Mouse (Mus musculus) G1E (cell line): Measurements from ENCODE around the gene E2f4. TPM values are rescaled to one million over a fixed set of nuclear protein-coding genes. Genes with fewer than 3 reads are reported as not detected.

Experiments used
- ATAC-seq: 2 replicates; pipeline ENCODE4 v1.8.0; 2016; ENCODE audit warnings: mild to moderate bottlenecking; ENCODE audit not compliant: insufficient number of reproducible peaks, poor library complexity, low FRiP score, severe bottlenecking; ENCODE audit errors: extremely low read depth
- DNase-seq: peaks from one replicate; pipeline ENCODE4 v3.0.0; 2012; ENCODE audit warnings: low spot score
- H3K27me3 ChIP-seq: 2 replicates; pipeline ENCODE4 v1.6.1; 2012; ENCODE audit warnings: mild to moderate bottlenecking, low read length, inconsistent platforms; ENCODE audit not compliant: insufficient read depth
- H3K36me3 ChIP-seq: replicated peaks from 2 replicates; pipeline ENCODE3; 2012; ENCODE audit warnings: mild to moderate bottlenecking, inconsistent platforms
- H3K4me1 ChIP-seq: 2 replicates; pipeline ENCODE4 v1.6.1; 2012; ENCODE audit warnings: low read depth, low read length, inconsistent platforms, mixed read lengths; ENCODE audit not compliant: insufficient read depth
- H3K4me3 ChIP-seq: 2 replicates; pipeline ENCODE4 v1.5.1; 2012; ENCODE audit warnings: low read depth, mild to moderate bottlenecking, inconsistent platforms, low read length, moderate library complexity, mixed read lengths
- H3K9me3 ChIP-seq: replicated peaks from 2 replicates; pipeline ENCODE4 v1.6.1; 2012; ENCODE audit warnings: inconsistent platforms
- CTCF ChIP-seq: IDR thresholded peaks from 2 replicates; pipeline ENCODE4 v1.5.1; 2012; ENCODE audit warnings: low read depth, low read length, inconsistent platforms, mixed read lengths
- GATA1 ChIP-seq: IDR thresholded peaks from 2 replicates; pipeline ENCODE4 v1.6.1; 2012; ENCODE audit warnings: borderline replicate concordance, low read length, inconsistent platforms, mixed read lengths
- GATA2 ChIP-seq: IDR thresholded peaks from 2 replicates; pipeline ENCODE4 v1.6.1; 2012; ENCODE audit warnings: low read depth, low read length, inconsistent platforms, borderline replicate concordance
- POLR2AphosphoS5 ChIP-seq: IDR thresholded peaks from 2 replicates; pipeline ENCODE4 v1.6.1; 2012; ENCODE audit warnings: low read depth, low read length, inconsistent platforms; ENCODE audit not compliant: insufficient replicate concordance
- TAL1 ChIP-seq: conservative IDR thresholded peaks from 2 replicates; pipeline ENCODE4 v1.6.1; 2012; ENCODE audit warnings: low read depth, low read length, inconsistent platforms, mixed read lengths
- polyA plus RNA-seq: library from polyadenylated mRNA; stranded (reverse); fragments of >175 nt; gene quantifications from 2 replicates; pipeline ENCODE4 v1.2.3, GENCODE M21; 2012
- total RNA-seq, 2 experiments: library from RNA; stranded (forward) in 1 of 2; stranded (reverse) in 1 of 2; fragments of 200-1000 nt in 1 of 2; fragments of >200 nt in 1 of 2; fragmentation: Nextera tagmentation in 1 of 2; gene quantifications; 2 replicates each; pipeline ENCODE4 v1.2.3; 2014 to 2017

The E2f4 gene
- total and polyA plus RNA-seq, 3 experiments = 42.5 to 274 (median 79.2) TPM

- Histone ChIP-seq H3K4me1 (peaks cover 14% of the 10 kb centered on the region), H3K27me3 (peaks cover 71% of the 10 kb centered on the region), H3K4me3 (no peak overlapping the region), H3K9me3 (no peaks in the 10 kb centered on the region), H3K36me3 (no peaks in the 10 kb centered on the region)
- ATAC-seq (no peak), DNase-seq (no peak)
- no peak for TF ChIP-seq TAL1
- no peak for TF ChIP-seq CTCF
- TF ChIP-seq GATA1 = no peak
- TF ChIP-seq GATA2 = no peak
- TF ChIP-seq POLR2AphosphoS5 = no peak
These were observed 56.2 kb downstream of the E2f4 start for GRCm38 (mm10) chr8:105353583-105354135.

GRCm38 (mm10) chr8:105354549-105354948 lies 57.1 kb downstream of the E2f4 start:
- ATAC-seq (no peak), DNase-seq (no peak)
- Histone ChIP-seq H3K4me1 (peaks cover 5% of the 10 kb centered on the region), H3K36me3 (no peaks in the 10 kb centered on the region), H3K9me3 (no peaks in the 10 kb centered on the region), H3K27me3 (peaks cover 69% of the 10 kb centered on the region), H3K4me3 (no peak overlapping the region)
- TF ChIP-seq CTCF (no peak), GATA2 (no peak), TAL1 (no peak), GATA1 (no peak), POLR2AphosphoS5 (no peak)

Other genes starting within 250 kb of the E2f4 start
Only the 20 nearest of the 23 such genes appear.
- not detected in 2 replicates for gene Ces4a, start 165.9 kb upstream of the E2f4 start, total RNA-seq (2014; fragmentation: Nextera tagmentation)
- gene Ces4a, start 165.9 kb upstream of the E2f4 start, total RNA-seq (2017) = not detected in 2 replicates
- not detected in 2 replicates for gene Ces4a, start 165.9 kb upstream of the E2f4 start, polyA plus RNA-seq
- 81.9 and 84.2 TPM in 2 replicates for gene Cbfb, start 127.0 kb upstream of the E2f4 start, total RNA-seq (2014; fragmentation: Nextera tagmentation)
- 175 and 182 TPM in 2 replicates for gene Cbfb, start 127.0 kb upstream of the E2f4 start, total RNA-seq (2017)
- 31.4 and 33.5 TPM in 2 replicates for gene Cbfb, start 127.0 kb upstream of the E2f4 start, polyA plus RNA-seq
- 35.2 and 37.5 TPM in 2 replicates for gene D230025D16Rik, start 72.5 kb upstream of the E2f4 start, total RNA-seq (2014; fragmentation: Nextera tagmentation)
- 27.2 and 28.8 TPM in 2 replicates for gene D230025D16Rik, start 72.5 kb upstream of the E2f4 start, total RNA-seq (2017)
- gene D230025D16Rik, start 72.5 kb upstream of the E2f4 start, polyA plus RNA-seq = 4.0 and 5.0 TPM in 2 replicates
- 4.8 and 5.9 TPM in 2 replicates for gene B3gnt9, start 42.5 kb upstream of the E2f4 start, total RNA-seq (2014; fragmentation: Nextera tagmentation)
- 6.2 and 7.4 TPM in 2 replicates for gene B3gnt9, start 42.5 kb upstream of the E2f4 start, total RNA-seq (2017)
- 4.4 and 7.0 TPM in 2 replicates for gene B3gnt9, start 42.5 kb upstream of the E2f4 start, polyA plus RNA-seq
- 12.5 and 14.2 TPM in 2 replicates for gene Tradd, start 33.1 kb upstream of the E2f4 start, total RNA-seq (2014; fragmentation: Nextera tagmentation)
- gene Tradd, start 33.1 kb upstream of the E2f4 start, total RNA-seq (2017) = 20.8 and 23.4 TPM in 2 replicates
- gene Tradd, start 33.1 kb upstream of the E2f4 start, polyA plus RNA-seq = 27.9 and 30.0 TPM in 2 replicates
- gene Fbxl8, start 33.0 kb upstream of the E2f4 start, total RNA-seq (2014; fragmentation: Nextera tagmentation) = 6.8 and 8.0 TPM in 2 replicates
- gene Fbxl8, start 33.0 kb upstream of the E2f4 start, total RNA-seq (2017) = 6.0 and 6.9 TPM in 2 replicates
- gene Fbxl8, start 33.0 kb upstream of the E2f4 start, polyA plus RNA-seq = 8.9 and 9.6 TPM in 2 replicates
- 0.49 and 0.68 TPM in 2 replicates for gene Hsf4, start 27.9 kb upstream of the E2f4 start, total RNA-seq (2014; fragmentation: Nextera tagmentation)
- gene Hsf4, start 27.9 kb upstream of the E2f4 start, total RNA-seq (2017) = 0.70 and 0.93 TPM in 2 replicates
- 0.33 and 0.39 TPM in 2 replicates for gene Hsf4, start 27.9 kb upstream of the E2f4 start, polyA plus RNA-seq
- gene Nol3, start 21.5 kb upstream of the E2f4 start, total RNA-seq (2014; fragmentation: Nextera tagmentation) = 0.39 and 0.60 TPM in 2 replicates
- gene Nol3, start 21.5 kb upstream of the E2f4 start, total RNA-seq (2017) = 0.41 and 0.49 TPM in 2 replicates
- gene Nol3, start 21.5 kb upstream of the E2f4 start, polyA plus RNA-seq = 0.60 and 0.77 TPM in 2 replicates
- 7.8 and 9.0 TPM in 2 replicates for gene 4931428F04Rik, start 7.8 kb upstream of the E2f4 start, total RNA-seq (2014; fragmentation: Nextera tagmentation)
- 2.6 and 2.8 TPM in 2 replicates for gene 4931428F04Rik, start 7.8 kb upstream of the E2f4 start, total RNA-seq (2017)
- 1.5 and 2.0 TPM in 2 replicates for gene 4931428F04Rik, start 7.8 kb upstream of the E2f4 start, polyA plus RNA-seq
- 1.4 and 3.2 TPM in 2 replicates for gene Exoc3l, start 1.6 kb upstream of the E2f4 start, total RNA-seq (2014; fragmentation: Nextera tagmentation)
- 1.5 and 2.8 TPM in 2 replicates for gene Exoc3l, start 1.6 kb upstream of the E2f4 start, total RNA-seq (2017)
- gene Exoc3l, start 1.6 kb upstream of the E2f4 start, polyA plus RNA-seq = 2.6 and 2.7 TPM in 2 replicates
- gene Elmo3, start 7.9 kb downstream of the E2f4 start, total RNA-seq (2014; fragmentation: Nextera tagmentation) = 2.2 and 3.5 TPM in 2 replicates
- gene Elmo3, start 7.9 kb downstream of the E2f4 start, total RNA-seq (2017) = 0.49 and 1.6 TPM in 2 replicates
- 0.63 and 0.76 TPM in 2 replicates for gene Elmo3, start 7.9 kb downstream of the E2f4 start, polyA plus RNA-seq
- 12.3 and 15.5 TPM in 2 replicates for gene Lrrc29, start 28.6 kb downstream of the E2f4 start, total RNA-seq (2014; fragmentation: Nextera tagmentation)
- 4.6 and 4.8 TPM in 2 replicates for gene Lrrc29, start 28.6 kb downstream of the E2f4 start, total RNA-seq (2017)
- gene Lrrc29, start 28.6 kb downstream of the E2f4 start, polyA plus RNA-seq = 1.3 and 1.6 TPM in 2 replicates
- 26.7 and 35.5 TPM in 2 replicates for gene Tmem208, start 28.7 kb downstream of the E2f4 start, total RNA-seq (2014; fragmentation: Nextera tagmentation)
- gene Tmem208, start 28.7 kb downstream of the E2f4 start, total RNA-seq (2017) = 37.8 and 54.5 TPM in 2 replicates
- 19.5 and 25.2 TPM in 2 replicates for gene Tmem208, start 28.7 kb downstream of the E2f4 start, polyA plus RNA-seq
- 2.3 and 4.7 TPM in 2 replicates for gene Fhod1, start 50.3 kb downstream of the E2f4 start, total RNA-seq (2014; fragmentation: Nextera tagmentation)
- gene Fhod1, start 50.3 kb downstream of the E2f4 start, total RNA-seq (2017) = 1.7 and 3.3 TPM in 2 replicates
- gene Fhod1, start 50.3 kb downstream of the E2f4 start, polyA plus RNA-seq = 6.0 and 6.1 TPM in 2 replicates
- 0.68 and 1.2 TPM in 2 replicates for gene Slc9a5, start 51.2 kb downstream of the E2f4 start, total RNA-seq (2014; fragmentation: Nextera tagmentation)
- gene Slc9a5, start 51.2 kb downstream of the E2f4 start, total RNA-seq (2017) = 0.46 and 0.49 TPM in 2 replicates
- 0.87 and 0.99 TPM in 2 replicates for gene Slc9a5, start 51.2 kb downstream of the E2f4 start, polyA plus RNA-seq
- gene Plekhg4, start 75.6 kb downstream of the E2f4 start, total RNA-seq (2014; fragmentation: Nextera tagmentation) = not detected in 2 replicates
- 0.11 TPM in 1 of 2 replicates, not detected in the other for gene Plekhg4, start 75.6 kb downstream of the E2f4 start, total RNA-seq (2017)
- gene Plekhg4, start 75.6 kb downstream of the E2f4 start, polyA plus RNA-seq = 0.01 TPM in 1 of 2 replicates, not detected in the other
- gene Kctd19, start 115.8 kb downstream of the E2f4 start, total RNA-seq (2014; fragmentation: Nextera tagmentation) = not detected in 2 replicates
- gene Kctd19, start 115.8 kb downstream of the E2f4 start, total RNA-seq (2017) = not detected in 2 replicates
- gene Kctd19, start 115.8 kb downstream of the E2f4 start, polyA plus RNA-seq = not detected in 2 replicates
- gene Lrrc36, start 115.9 kb downstream of the E2f4 start, total RNA-seq (2014; fragmentation: Nextera tagmentation) = not detected in 2 replicates
- not detected in 2 replicates for gene Lrrc36, start 115.9 kb downstream of the E2f4 start, total RNA-seq (2017)
- gene Lrrc36, start 115.9 kb downstream of the E2f4 start, polyA plus RNA-seq = not detected in 2 replicates
- gene Tppp3, start 173.9 kb downstream of the E2f4 start, total RNA-seq (2014; fragmentation: Nextera tagmentation) = not detected in 2 replicates
- gene Tppp3, start 173.9 kb downstream of the E2f4 start, total RNA-seq (2017) = not detected in 2 replicates
- gene Tppp3, start 173.9 kb downstream of the E2f4 start, polyA plus RNA-seq = not detected in 2 replicates
- not detected in 2 replicates for gene Zdhhc1, start 199.2 kb downstream of the E2f4 start, total RNA-seq (2014; fragmentation: Nextera tagmentation)
- 0.16 and 0.29 TPM in 2 replicates for gene Zdhhc1, start 199.2 kb downstream of the E2f4 start, total RNA-seq (2017)
- gene Zdhhc1, start 199.2 kb downstream of the E2f4 start, polyA plus RNA-seq = 0.02 and 0.03 TPM in 2 replicates